Mouse (Mus musculus): ENCODE data around the gene Bfsp1. TPM values are rescaled to one million over a fixed set of nuclear protein-coding genes. Genes with fewer than 3 reads are reported as not detected.
A peak's percentile ranks its signal among the peaks of the same experiment; 100 is the strongest.

Bfsp1 gene
- polyA plus RNA-seq, 1 experiment from 2014 or later: 0.57 TPM

DNA sequence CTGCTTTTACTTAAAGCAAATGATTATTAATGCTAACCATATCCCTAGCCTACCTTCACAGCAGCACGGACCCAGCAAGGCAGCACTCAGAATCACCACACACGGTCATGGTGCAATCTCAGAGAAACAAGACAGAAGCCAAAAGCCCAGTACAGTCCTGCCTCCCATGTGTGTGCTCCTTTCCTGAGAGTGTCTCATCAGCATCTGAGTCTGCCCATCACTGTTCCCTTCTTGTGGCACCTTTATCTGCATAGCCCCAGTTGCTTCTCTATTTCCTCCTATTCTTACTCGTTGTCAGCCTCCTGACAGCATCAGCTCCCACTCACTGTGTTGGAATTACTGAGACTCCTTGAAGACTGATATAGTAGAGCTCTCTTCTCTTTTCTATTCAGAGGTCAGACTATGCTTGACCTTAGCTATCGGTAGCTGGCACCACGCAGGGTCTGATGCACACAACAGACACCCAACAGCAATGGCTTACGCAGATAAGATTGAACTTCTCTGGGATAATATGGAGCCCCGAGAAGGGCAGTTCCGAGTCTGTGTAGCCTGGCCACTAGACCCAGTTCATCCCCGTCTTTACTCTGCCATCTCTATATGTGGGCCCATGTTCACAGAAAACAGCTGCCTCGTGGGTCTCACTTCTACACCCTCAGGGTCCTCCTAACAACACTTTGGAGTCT, 19.8 kb upstream of the Bfsp1 start:
- no peaks in the 10 kb centered on the region for H3K4me1 ChIP-seq
- no peak for ATAC-seq
- no peak overlapping the region for H3K4me2 ChIP-seq
- WGBS: 88% methylated on average over 10 of the region's 10 CpGs
- H3K9ac ChIP-seq: no peak overlapping the region
- H3K9me3 ChIP-seq (replicated peaks): no peaks in the 10 kb centered on the region
- no peak overlapping the region for H3K27ac ChIP-seq
- H3K36me3 ChIP-seq (ENCODE audit: poor library complexity, severe bottlenecking): no peaks in the 10 kb centered on the region
- H3K4me3 ChIP-seq: no peak overlapping the region
- H3K27me3 ChIP-seq: no peaks in the 10 kb centered on the region

DNA sequence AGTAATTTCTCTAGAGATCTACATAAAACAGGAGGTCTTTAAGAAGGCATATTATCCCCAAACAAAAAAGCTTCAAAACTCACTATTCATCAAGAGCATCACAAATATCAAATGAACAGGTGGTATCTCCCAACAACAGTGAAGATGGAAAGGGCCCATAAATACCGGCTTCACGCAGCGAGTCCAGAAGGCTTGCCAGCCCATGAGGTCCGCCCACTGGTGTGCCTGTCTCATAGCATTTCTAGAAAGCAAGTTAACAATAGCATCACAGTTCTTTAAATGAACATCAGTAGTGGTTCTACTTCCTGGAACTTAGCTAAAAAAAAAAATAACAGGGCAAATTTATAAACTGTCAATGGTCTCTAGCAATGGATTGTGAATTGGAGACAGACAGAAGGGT, 19.0 kb upstream of the Bfsp1 start:
- WGBS: 93% methylated on average over 4 of the region's 4 CpGs
- no peak overlapping the region for H3K27ac ChIP-seq

GRCm38 (mm10) chr2:143879311-143879710, 16.3 kb upstream of the Bfsp1 start:
- 89% methylated on average over 6 of the region's 6 CpGs for WGBS
- Histone ChIP-seq H3K27me3 (no peaks in the 10 kb centered on the region), H3K36me3 (ENCODE audit: poor library complexity, severe bottlenecking) (no peaks in the 10 kb centered on the region), H3K4me3 (no peak overlapping the region), H3K4me2 (no peak overlapping the region), H3K9me3 (replicated peaks) (no peaks in the 10 kb centered on the region), H3K4me1 (no peaks in the 10 kb centered on the region), H3K27ac (no peak overlapping the region), H3K9ac (no peak overlapping the region)
- no peak for ATAC-seq

More for the DNA sequence above, 19.0 kb upstream of the Bfsp1 start:
- no peaks in the 10 kb centered on the region for H3K9me3 ChIP-seq (replicated peaks)
- no peak overlapping the region for H3K4me3 ChIP-seq
- H3K36me3 ChIP-seq (ENCODE audit: poor library complexity, severe bottlenecking): no peaks in the 10 kb centered on the region
- no peaks in the 10 kb centered on the region for H3K27me3 ChIP-seq
- no peak overlapping the region for H3K9ac ChIP-seq
- no peak overlapping the region for H3K4me2 ChIP-seq
- H3K4me1 ChIP-seq: no peaks in the 10 kb centered on the region
- ATAC-seq: no peak

DNA sequence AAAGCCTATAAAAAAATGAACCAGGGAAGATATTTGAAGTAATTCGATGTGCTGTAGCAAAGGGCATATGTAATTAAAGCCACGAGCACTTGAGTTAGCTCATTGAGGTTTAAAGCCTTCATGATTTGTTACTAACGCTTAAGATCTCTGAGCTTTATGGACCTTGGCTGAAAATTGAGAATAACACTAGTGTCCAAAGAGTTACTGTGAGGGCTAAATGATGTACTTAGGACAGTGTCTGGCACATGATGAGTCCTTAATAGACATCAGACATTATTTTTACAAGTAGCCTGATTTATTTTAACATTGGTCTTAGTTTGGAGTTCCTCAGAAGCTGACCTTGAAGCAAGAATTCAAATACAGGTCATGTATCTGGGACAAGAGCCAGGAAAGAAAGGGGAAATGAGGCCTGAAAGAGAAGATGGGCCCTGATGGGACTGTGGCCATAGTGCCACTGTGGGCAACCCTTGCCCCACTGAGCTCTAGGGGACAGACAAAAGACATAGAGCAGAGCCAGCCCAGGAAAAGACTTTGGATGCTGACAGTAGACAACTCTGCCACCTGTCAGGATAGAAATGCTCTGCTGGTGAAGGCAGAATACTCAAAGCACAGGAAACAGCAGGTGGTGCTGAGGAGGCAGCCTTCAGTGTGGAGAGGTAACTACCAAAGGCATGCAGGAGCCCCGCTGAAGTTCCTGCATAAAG, 14.1 kb upstream of the Bfsp1 start:
- H3K4me1 ChIP-seq: no peaks in the 10 kb centered on the region
- 78% methylated on average over 4 of the region's 4 CpGs for WGBS
- H3K9ac ChIP-seq: no peak overlapping the region
- no peak overlapping the region for H3K27ac ChIP-seq
- H3K36me3 ChIP-seq (ENCODE audit: poor library complexity, severe bottlenecking): no peaks in the 10 kb centered on the region
- no peak overlapping the region for H3K4me2 ChIP-seq
- ATAC-seq: no peak
- no peaks in the 10 kb centered on the region for H3K9me3 ChIP-seq (replicated peaks)
- no peaks in the 10 kb centered on the region for H3K27me3 ChIP-seq
- no peak overlapping the region for H3K4me3 ChIP-seq

GRCm38 (mm10) chr2:143876026-143876425, 13.1 kb upstream of the Bfsp1 start:
- ATAC-seq: no peak
- WGBS: 80% methylated on average over 1 of the region's 1 CpGs
- no peaks in the 10 kb centered on the region for H3K27me3 ChIP-seq
- H3K36me3 ChIP-seq (ENCODE audit: poor library complexity, severe bottlenecking): no peaks in the 10 kb centered on the region
- H3K9me3 ChIP-seq (replicated peaks): no peaks in the 10 kb centered on the region
- H3K27ac ChIP-seq: no peak overlapping the region
- no peak overlapping the region for H3K4me2 ChIP-seq
- H3K4me1 ChIP-seq: no peaks in the 10 kb centered on the region
- no peak overlapping the region for H3K4me3 ChIP-seq
- H3K9ac ChIP-seq: no peak overlapping the region

- ATAC-seq: no peak
- Histone ChIP-seq H3K4me3 (no peak overlapping the region), H3K36me3 (ENCODE audit: poor library complexity, severe bottlenecking) (no peaks in the 10 kb centered on the region), H3K27me3 (no peaks in the 10 kb centered on the region), H3K27ac (no peak overlapping the region), H3K4me1 (no peaks in the 10 kb centered on the region), H3K9ac (no peak overlapping the region), H3K4me2 (no peak overlapping the region), H3K9me3 (replicated peaks) (no peaks in the 10 kb centered on the region)
- WGBS: 80% methylated on average over 10 of the region's 10 CpGs
These were observed 8.1 kb upstream of the Bfsp1 start for GRCm38 (mm10) chr2:143870936-143871688.

DNA sequence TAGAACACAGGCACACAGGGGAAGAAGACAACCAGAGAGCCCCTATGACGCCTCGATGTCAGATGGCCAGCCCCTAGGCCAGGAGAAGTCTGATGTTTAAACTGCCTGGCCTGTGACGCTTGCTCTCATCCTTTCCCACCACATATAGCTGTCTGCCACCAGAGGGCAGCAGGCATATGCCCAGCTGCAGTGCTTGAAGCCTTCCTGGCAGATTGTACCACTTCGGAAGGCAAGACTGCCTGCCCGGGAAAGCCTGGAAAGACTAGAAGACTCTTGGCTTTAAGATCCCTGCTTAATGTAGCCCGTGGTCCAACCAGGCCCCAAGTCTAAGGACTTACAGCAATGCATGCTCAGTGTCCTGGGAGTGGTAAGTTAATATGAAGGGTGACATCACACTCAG, 4.4 kb upstream of the Bfsp1 start:
- no peak overlapping the region for H3K4me2 ChIP-seq
- H3K4me1 ChIP-seq: peaks cover 9% of the 10 kb centered on the region; the same call in 1 of the 2 replicates
- no peak overlapping the region for H3K27ac ChIP-seq
- peaks cover 24% of the 10 kb centered on the region for H3K27me3 ChIP-seq
- H3K9me3 ChIP-seq (replicated peaks): no peaks in the 10 kb centered on the region
- WGBS: 6% methylated on average over 6 of the region's 6 CpGs
- H3K36me3 ChIP-seq (ENCODE audit: poor library complexity, severe bottlenecking): no peaks in the 10 kb centered on the region
- no peak overlapping the region for H3K4me3 ChIP-seq
- H3K9ac ChIP-seq: no peak overlapping the region
- peak; percentile 67 for ATAC-seq

DNA sequence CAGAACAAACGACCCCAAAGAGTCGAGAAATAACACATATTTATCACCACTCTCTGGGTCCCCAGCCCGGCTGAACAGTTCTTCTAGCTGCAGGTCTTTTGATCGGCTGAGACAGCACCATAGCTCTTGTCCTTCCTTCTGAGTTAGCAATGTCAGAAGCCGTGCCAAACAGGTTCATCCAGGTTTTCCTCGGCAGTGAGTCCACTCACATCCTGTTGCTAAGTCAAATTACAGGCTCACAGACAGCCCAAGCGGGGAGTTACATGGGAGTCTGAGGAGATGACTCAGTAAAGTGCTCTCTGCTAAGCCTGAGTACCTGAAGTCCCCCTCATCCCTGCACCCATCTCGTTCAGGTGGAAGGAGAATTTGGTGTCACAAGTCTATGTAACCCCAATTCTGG, 1.6 kb upstream of the Bfsp1 start:
- Histone ChIP-seq H3K36me3 (ENCODE audit: poor library complexity, severe bottlenecking) (no peaks in the 10 kb centered on the region), H3K9ac (no peak overlapping the region), H3K4me3 (no peak overlapping the region), H3K9me3 (replicated peaks) (no peaks in the 10 kb centered on the region), H3K27ac (no peak overlapping the region), H3K27me3 (peaks cover 43% of the 10 kb centered on the region), H3K4me1 (peaks cover 10% of the 10 kb centered on the region; the same call in 1 of the 2 replicates), H3K4me2 (no peak overlapping the region)
- WGBS: 80% methylated on average over 8 of the region's 8 CpGs
- ATAC-seq: no peak

DNA sequence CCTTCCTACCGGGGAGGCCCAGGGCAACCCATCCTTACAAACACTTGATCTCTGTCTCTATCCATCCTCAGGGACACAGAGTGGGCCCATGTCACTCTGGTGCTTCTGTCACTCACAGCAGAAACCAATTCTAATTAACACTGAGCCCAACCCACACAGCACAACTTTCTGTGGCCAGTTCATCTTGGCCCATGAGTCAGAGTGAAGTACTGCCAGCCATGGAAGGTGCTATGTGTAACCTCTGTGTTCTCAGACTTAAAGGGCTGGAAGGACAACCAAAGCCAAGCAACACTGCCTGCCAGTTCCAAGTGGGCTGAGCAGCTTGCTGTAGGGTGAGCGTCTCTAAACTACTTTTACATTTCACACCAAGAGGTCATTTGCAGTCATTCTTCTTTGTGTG, 3.8 kb downstream of the Bfsp1 start:
- H3K36me3 ChIP-seq (ENCODE audit: poor library complexity, severe bottlenecking): no peaks in the 10 kb centered on the region
- ATAC-seq: no peak
- no peak overlapping the region for H3K27ac ChIP-seq
- H3K4me3 ChIP-seq: no peak overlapping the region
- no peaks in the 10 kb centered on the region for H3K9me3 ChIP-seq (replicated peaks)
- peaks cover 10% of the 10 kb centered on the region; the same call in 1 of the 2 replicates for H3K4me1 ChIP-seq
- H3K4me2 ChIP-seq: no peak overlapping the region
- 63% methylated on average over 2 of the region's 2 CpGs for WGBS
- peaks cover 41% of the 10 kb centered on the region for H3K27me3 ChIP-seq
- H3K9ac ChIP-seq: no peak overlapping the region

DNA sequence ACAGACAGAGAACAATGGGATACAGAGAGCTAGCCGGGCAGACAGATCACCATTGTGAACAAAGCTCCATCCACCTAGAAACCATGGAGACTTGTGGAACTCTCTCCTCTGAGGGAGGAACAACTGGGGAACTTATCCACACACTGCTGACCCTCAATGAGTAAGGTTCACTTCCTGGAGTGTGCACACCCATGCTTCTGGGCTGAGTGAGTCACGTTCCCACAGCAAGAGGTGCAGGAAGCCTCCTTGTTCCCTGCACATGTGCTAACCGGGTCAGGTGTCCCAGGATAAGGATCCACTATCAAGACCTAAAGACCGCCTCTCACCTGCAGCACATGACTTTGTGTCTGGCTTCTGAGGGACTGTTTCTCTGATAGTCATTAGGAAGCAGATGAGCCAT, 9.5 kb downstream of the Bfsp1 start:
- Histone ChIP-seq H3K27me3 (0 out of 2 replicates have a peak, but pooled peaks cover 2% of the 10 kb centered on the region), H3K4me2 (no peak overlapping the region), H3K4me3 (no peak overlapping the region), H3K9me3 (replicated peaks) (no peaks in the 10 kb centered on the region), H3K36me3 (ENCODE audit: poor library complexity, severe bottlenecking) (no peaks in the 10 kb centered on the region), H3K9ac (no peak overlapping the region), H3K4me1 (no peaks in the 10 kb centered on the region), H3K27ac (no peak overlapping the region)
- no peak for ATAC-seq
- WGBS: 81% methylated on average over 4 of the region's 4 CpGs

DNA sequence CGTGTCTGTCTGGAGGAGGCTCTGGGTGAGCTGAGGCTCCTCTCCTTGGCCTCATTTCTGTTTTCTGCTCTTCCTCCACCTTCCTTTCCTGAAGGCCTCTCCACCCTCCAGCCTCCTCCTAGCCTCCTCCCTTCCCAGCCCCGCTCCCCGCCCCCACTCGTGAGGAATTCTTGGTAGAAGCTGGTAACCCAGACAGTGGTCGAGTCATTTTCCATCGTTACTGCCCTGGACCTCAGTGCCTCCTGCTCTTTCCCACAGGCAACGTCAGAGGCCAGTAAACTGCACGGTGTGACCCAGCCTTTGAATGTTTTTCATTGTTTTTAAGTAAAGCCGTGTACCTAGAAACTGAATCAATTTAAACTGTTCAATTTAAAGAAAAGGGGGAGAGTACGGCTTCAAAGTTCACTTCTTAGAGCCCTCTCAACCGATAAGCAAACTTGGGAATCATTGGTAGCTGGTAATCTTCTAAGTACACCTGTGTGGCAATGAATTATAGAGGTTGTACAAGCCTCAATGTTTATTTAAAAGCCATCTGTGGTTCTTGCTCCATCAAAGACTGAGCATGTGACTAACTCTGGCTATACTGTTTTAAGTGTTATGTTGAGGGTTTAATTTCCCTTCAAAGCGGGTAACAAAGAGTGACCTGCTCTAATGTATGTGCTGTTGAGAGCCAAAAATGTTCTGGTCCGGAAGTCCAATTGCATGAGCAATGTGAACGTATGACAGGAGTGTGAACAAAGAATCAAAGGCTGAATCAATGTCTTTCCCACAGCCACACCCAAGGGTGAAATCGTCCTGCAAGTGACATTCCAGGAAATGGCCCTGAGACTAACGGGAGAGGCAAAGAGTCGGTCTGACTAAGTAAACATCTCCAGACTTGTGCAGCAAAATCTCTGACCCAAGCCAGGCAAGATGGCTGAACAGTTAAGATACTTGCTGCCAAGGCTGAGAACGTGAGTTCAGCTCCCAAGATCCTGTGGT, 10.4 kb downstream of the Bfsp1 start:
- Histone ChIP-seq H3K27ac (no peak overlapping the region), H3K4me1 (no peaks in the 10 kb centered on the region), H3K27me3 (no peaks in the 10 kb centered on the region), H3K4me2 (no peak overlapping the region), H3K9me3 (replicated peaks) (no peaks in the 10 kb centered on the region), H3K36me3 (ENCODE audit: poor library complexity, severe bottlenecking) (no peaks in the 10 kb centered on the region), H3K9ac (no peak overlapping the region), H3K4me3 (no peak overlapping the region)
- WGBS: 69% methylated on average over 18 of the region's 18 CpGs
- no peak for ATAC-seq
